Mouse (Mus musculus) spleen, adult 2 months (tissue): ENCODE results near the gene Lsm7.

ENCODE experiments used
- CTCF ChIP-seq: fragments of 200-500 bp; IDR thresholded peaks from 2 replicates; pipeline ENCODE4 v1.5.1; 2011; ENCODE audit warnings: mild to moderate bottlenecking, inconsistent platforms; ENCODE audit not compliant: insufficient read depth, insufficient read length, insufficient replicate concordance; ENCODE audit errors: extremely low read depth
- POLR2A ChIP-seq: fragments of 200-500 bp; IDR thresholded peaks from 2 replicates; pipeline ENCODE4 v1.6.1; 2011; ENCODE audit warnings: low read depth, low read length, inconsistent platforms

DNA sequence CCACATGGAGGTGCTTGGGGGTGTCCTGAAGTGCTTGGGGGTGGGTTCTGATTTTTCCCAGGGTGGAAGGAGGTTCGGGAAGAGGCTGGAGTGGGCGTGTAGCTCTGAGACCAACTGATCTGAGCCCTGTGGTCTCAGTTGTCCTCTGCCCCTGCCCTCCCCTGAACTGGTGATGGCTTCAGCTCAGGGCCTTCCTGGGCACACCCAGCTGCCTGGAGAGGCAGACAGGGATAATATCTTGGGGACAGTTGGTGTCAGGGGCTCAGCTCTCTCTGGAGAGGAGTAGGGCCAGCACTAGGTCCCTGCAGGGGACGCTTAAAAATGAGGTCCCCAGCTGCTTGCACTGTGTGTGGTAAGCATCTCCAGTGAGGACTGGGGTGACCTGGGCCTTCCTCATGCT is 2.8 kb upstream of the Lsm7 start:
- TF ChIP-seq CTCF (no peak), POLR2A (no peak)
